Mouse (Mus musculus) midbrain, embryonic 16.5 days (tissue): ENCODE data around the gene Sez6l. TPM values are rescaled to one million over a fixed set of nuclear protein-coding genes. Genes with fewer than 3 reads are reported as not detected.
A peak's percentile ranks its signal among the peaks of the same experiment; 100 is the strongest.

Experiments used
- ATAC-seq: fragments of 200-750 bp; cut with Nextera tagmentation; 2 replicates; pipeline ENCODE4 v1.8.0; 2017; ENCODE audit warnings: moderate TSS enrichment
- H3K27ac ChIP-seq: fragments of 300-500 bp; sonication (generic); 2 replicates; pipeline ENCODE4 v1.5.1; 2014; ENCODE audit warnings: mild to moderate bottlenecking, low read length, mixed read lengths
- H3K27me3 ChIP-seq: fragments of 300-500 bp; sonication (generic); 2 replicates; pipeline ENCODE4 v1.6.1; 2014; ENCODE audit warnings: low read depth, low read length, mixed read lengths; ENCODE audit not compliant: control insufficient read depth, insufficient read depth
- H3K36me3 ChIP-seq: fragments of 300-500 bp; sonication (generic); 2 replicates; pipeline ENCODE4 v1.6.1; 2014; ENCODE audit warnings: mild to moderate bottlenecking, low read length, moderate library complexity, mixed read lengths; ENCODE audit not compliant: control insufficient read depth, insufficient read depth
- H3K4me1 ChIP-seq: fragments of 300-500 bp; sonication (generic); 2 replicates; pipeline ENCODE4 v1.6.1; 2014; ENCODE audit warnings: mild to moderate bottlenecking, low read length, mixed read lengths; ENCODE audit not compliant: control insufficient read depth, insufficient read depth
- H3K4me2 ChIP-seq: fragments of 300-500 bp; sonication (generic); 2 replicates; pipeline ENCODE4 v1.6.1; 2014; ENCODE audit warnings: mild to moderate bottlenecking, low read length, mixed read lengths
- H3K4me3 ChIP-seq: fragments of 300-500 bp; sonication (generic); 2 replicates; pipeline ENCODE4 v1.5.1; 2014; ENCODE audit warnings: low read depth, mild to moderate bottlenecking, low read length, moderate library complexity, mixed read lengths
- H3K9ac ChIP-seq: fragments of 300-500 bp; sonication (generic); 2 replicates; pipeline ENCODE4 v1.6.1; 2014; ENCODE audit warnings: low read depth, low read length, mixed read lengths
- H3K9me3 ChIP-seq: fragments of 300-500 bp; sonication (generic); replicated peaks from 2 replicates; pipeline ENCODE4 v1.6.1; 2014; ENCODE audit warnings: mild to moderate bottlenecking, low read length, mixed read lengths; ENCODE audit not compliant: control insufficient read depth, poor library complexity, severe bottlenecking
- WGBS: fragments of 180-500 bp; shearing (Covaris S2); extraction: QIAGEN DNeasy Blood & Tissue Kit; methylation state at CpG from one replicate; pipeline ENCODE4 v1.1.7; 2014; 5-methylcytosine and 5-hydroxymethylcytosine counted together
- polyA plus RNA-seq: library from polyadenylated mRNA; unstranded; fragments of >200 nt; fragmentation: Nextera tagmentation; extraction: Ambion mirVana; gene quantifications from 2 replicates; pipeline ENCODE4 v1.2.1, GENCODE M21; 2015

Sez6l gene
- polyA plus RNA-seq, 1 experiment from 2014 or later = 72.9 TPM

DNA sequence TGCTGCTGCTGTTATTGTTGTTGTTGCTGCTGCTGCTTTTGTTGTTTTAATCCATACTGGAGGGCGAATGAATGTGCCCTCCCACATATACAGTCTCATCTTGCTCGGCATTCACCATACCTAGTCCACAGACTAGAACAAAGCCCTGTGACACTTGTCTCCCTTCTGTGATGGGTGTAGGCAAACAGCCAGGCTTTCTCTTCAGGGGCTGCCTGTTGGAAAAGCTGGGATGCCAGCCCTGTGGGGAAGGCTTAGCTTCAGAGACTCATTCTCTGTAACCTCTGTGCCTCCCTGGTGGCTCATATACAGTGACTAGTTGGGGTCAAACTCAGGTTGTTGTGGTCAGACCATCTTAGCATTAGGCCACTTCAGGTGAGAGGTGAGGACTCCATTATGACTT is 30.1 kb upstream of the Sez6l start:
- no peaks in the 10 kb centered on the region for H3K27me3 ChIP-seq
- H3K36me3 ChIP-seq = no peaks in the 10 kb centered on the region
- no peak overlapping the region for H3K27ac ChIP-seq
- no peak for ATAC-seq
- H3K4me3 ChIP-seq = no peak overlapping the region
- WGBS = 62% methylated on average over 2 of the region's 2 CpGs
- H3K4me1 ChIP-seq = peaks cover 25% of the 10 kb centered on the region
- no peak overlapping the region for H3K9ac ChIP-seq
- H3K9me3 ChIP-seq = no peaks in the 10 kb centered on the region
- no peak overlapping the region for H3K4me2 ChIP-seq

DNA sequence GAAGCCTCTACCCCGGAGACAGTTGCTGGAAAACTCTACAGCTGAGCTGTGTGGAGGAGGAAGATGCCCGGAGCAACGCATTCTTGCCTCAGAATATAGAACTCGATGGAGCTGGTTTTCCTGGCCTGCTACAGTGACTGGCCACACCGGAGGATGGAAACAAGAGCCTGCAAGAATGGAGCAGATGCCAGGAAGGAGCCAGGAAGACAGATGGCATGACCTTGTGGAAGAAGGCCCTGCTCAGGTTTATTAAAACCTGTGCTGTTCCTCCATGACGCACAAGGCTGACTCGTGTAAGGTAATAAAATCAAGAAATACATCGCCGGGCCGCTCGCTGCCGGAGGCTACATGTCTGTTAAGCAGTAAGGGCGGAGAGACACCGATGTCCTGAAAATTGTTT is 28.4 kb upstream of the Sez6l start:
- no peak for ATAC-seq
- Histone ChIP-seq H3K9me3 (no peaks in the 10 kb centered on the region), H3K36me3 (no peaks in the 10 kb centered on the region), H3K4me2 (no peak overlapping the region), H3K27me3 (no peaks in the 10 kb centered on the region), H3K4me1 (peaks cover 28% of the 10 kb centered on the region), H3K27ac (no peak overlapping the region), H3K9ac (no peak overlapping the region; the same call in 1 of the 2 replicates), H3K4me3 (no peak overlapping the region)
- WGBS = 91% methylated on average over 14 of the region's 14 CpGs

DNA sequence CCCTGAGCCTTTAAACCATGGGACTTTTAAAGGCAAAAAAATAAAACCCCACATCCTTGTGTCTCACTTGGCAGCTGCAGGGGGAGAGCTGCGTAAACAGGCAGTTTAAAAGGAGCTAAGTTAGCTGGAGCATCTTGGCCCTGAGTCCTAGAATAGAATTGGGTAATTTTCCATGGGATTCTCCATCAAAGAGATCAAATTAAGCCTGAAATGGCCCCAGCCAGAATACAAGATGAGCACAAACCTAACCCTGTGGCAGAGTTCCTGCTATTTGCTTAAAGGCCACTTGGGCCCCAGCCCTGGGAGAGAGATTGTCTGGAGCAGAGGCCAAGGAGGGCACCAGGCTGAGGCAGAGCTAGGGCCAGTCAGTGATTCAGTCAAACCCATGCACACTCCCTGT is 27.3 kb upstream of the Sez6l start:
- H3K4me1 ChIP-seq = peaks cover 32% of the 10 kb centered on the region
- no peak overlapping the region for H3K4me2 ChIP-seq
- no peak overlapping the region for H3K27ac ChIP-seq
- no peaks in the 10 kb centered on the region for H3K27me3 ChIP-seq
- no peak for ATAC-seq
- H3K4me3 ChIP-seq = no peak overlapping the region
- no peak overlapping the region for H3K9ac ChIP-seq
- H3K9me3 ChIP-seq = no peaks in the 10 kb centered on the region
- H3K36me3 ChIP-seq = no peaks in the 10 kb centered on the region
- 49% methylated on average over 1 of the region's 1 CpGs for WGBS

DNA sequence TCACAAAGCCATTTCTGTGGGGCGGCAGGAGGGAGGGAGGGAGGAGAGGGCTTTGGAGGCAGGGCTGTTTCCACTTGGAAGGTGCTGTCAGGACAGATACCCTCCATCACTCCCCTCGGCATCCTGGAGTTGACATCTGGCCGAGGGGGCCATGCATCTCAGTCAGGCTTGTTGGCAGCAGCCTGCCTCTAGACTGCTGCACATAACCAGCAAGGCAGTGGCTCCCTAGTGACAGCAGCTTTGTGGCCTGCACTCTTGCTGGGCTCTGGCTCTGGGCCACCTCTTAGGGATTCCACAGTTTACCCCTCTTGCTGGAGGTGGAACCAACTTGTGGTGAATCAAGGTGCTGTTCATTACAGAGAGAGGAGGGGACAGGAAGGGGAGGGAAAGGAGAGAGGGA is 26.6 kb upstream of the Sez6l start:
- H3K4me1 ChIP-seq = peaks cover 32% of the 10 kb centered on the region
- no peak overlapping the region for H3K4me3 ChIP-seq
- H3K4me2 ChIP-seq = no peak overlapping the region
- 26% methylated on average over 3 of the region's 3 CpGs for whole genome bisulfite sequencing
- no peaks in the 10 kb centered on the region for H3K36me3 ChIP-seq
- 0 out of 2 replicates have a peak overlapping the region, but pooled peaks have one; percentile 15 for H3K27ac ChIP-seq
- no peak overlapping the region for H3K9ac ChIP-seq
- ATAC-seq = no peak
- no peaks in the 10 kb centered on the region for H3K27me3 ChIP-seq
- H3K9me3 ChIP-seq = no peaks in the 10 kb centered on the region

DNA sequence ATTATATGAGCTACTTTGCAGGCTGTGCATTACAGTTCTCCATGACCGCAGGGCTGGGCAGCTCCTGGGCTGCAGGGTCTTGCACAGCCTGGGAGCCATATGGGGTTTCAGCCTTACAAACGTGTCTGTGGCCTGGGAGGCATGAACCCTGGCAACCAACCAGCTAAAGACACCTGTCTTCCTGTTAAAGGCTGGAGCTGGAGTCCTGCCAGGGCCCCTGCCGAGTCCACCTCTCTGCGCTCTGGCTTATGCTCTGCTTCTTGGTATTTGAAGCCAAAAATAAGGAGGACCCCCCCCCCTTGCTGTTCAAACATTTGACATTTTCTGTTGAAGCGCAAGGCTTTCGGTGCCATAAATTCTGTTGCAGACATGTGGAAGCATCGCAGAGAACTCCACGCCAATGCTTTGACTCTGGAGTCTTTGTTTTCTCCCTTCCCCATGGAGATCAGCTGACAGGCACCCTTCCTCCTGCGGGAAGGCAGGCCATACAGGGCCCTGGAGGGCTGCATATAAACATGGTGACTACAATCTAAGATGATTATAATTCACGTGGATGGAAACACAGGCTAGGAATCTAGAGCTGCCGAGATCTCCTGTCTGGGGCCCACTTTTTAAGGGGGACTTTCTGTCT is 23.4 kb upstream of the Sez6l start:
- Histone ChIP-seq H3K9me3 (no peaks in the 10 kb centered on the region), H3K36me3 (no peaks in the 10 kb centered on the region), H3K4me3 (no peak overlapping the region), H3K27me3 (no peaks in the 10 kb centered on the region), H3K4me2 (no peak overlapping the region), H3K9ac (no peak overlapping the region), H3K27ac (0 out of 2 replicates have a peak overlapping the region, but pooled peaks have one; percentile 8), H3K4me1 (peaks cover 19% of the 10 kb centered on the region)
- WGBS = 43% methylated on average over 11 of the region's 11 CpGs
- ATAC-seq = no peak

DNA sequence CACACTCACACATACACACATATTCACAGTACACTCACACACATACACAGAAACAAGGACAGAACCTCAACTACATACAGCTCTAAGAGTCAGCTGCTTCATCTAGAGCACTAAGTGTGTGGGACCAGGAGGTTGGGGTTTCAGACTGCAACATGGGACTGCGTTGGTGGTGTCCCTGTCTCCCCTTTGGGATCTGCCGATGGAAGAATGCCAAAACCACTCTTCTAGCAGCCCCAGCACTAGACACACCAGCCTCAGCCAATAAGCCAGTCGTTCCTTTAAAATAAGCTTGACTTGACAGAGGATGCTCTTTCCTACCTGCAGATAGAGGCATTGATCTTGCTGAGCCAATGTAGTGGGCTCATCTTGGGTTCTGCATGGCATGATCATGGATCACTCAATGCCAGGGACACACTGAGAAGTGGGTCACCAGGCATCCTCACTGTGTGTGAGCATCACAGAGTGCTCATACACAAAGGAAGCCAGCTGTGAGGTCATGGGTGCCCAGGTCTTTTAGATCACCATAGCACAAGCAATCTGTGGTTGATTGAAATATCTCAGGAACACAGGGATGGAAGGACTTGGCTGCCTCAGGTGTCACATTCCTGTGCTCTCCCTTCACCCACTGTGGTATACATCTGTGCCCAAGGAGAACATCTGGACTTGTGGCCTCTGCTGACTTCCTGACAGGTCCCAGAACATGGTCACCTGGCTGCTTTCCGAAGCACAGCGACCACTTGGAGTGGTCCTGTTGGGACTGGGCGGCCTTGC is 22.7 kb upstream of the Sez6l start:
- no peak overlapping the region for H3K4me2 ChIP-seq
- no peak overlapping the region for H3K27ac ChIP-seq
- H3K4me3 ChIP-seq = no peak overlapping the region
- H3K36me3 ChIP-seq = no peaks in the 10 kb centered on the region
- H3K27me3 ChIP-seq = no peaks in the 10 kb centered on the region
- H3K9ac ChIP-seq = no peak overlapping the region
- ATAC-seq = no peak
- 86% methylated on average over 6 of the region's 6 CpGs for WGBS
- H3K9me3 ChIP-seq = no peaks in the 10 kb centered on the region
- H3K4me1 ChIP-seq = peaks cover 16% of the 10 kb centered on the region

DNA sequence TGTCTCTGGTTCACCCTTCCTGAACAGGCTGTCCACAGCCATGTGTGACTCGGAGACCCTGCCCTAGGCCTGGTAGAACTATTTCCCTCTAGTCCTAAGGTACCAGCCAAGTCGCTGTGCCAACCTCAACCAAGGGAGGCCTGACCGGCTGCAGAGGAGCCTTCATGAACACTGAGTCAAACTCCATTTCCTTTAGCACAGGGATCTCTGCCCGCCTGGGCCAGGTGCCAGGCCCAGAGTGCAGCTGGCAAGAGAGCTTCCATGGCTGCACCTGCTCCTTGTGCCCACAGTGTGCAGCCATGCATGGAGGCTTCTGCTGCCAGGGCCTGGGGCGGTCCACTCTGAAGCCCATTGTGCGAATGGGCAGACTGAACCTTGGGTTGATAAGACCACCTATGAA is 20.9 kb upstream of the Sez6l start:
- Histone ChIP-seq H3K27me3 (no peaks in the 10 kb centered on the region; the same call in 1 of the 2 replicates), H3K9ac (no peak overlapping the region), H3K9me3 (no peaks in the 10 kb centered on the region), H3K4me1 (peaks cover 12% of the 10 kb centered on the region; the same call in 1 of the 2 replicates), H3K27ac (no peak overlapping the region; the same call in 1 of the 2 replicates), H3K36me3 (no peaks in the 10 kb centered on the region), H3K4me3 (no peak overlapping the region), H3K4me2 (no peak overlapping the region)
- peak; percentile 26; the same call in 1 of the 2 replicates for ATAC-seq
- WGBS = 86% methylated on average over 6 of the region's 6 CpGs

DNA sequence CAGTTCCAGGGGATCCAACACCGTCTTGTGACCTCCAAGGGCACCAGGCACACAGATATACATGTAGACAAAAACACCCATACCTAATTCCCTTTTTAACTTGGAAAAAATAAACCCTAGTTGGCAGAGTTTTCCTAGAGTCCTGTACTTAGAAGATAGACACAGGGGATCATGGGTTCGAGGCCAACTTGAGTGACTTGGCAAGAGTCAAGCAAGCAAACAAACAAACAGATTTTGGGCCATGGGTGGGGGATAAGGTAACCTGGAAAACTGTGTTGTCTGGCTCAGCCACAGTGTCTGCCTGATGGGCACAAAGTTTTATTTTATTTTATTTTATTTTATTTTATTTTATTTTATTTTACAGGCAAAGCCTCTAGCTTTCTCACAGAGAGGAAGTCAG is 20.3 kb upstream of the Sez6l start:
- Histone ChIP-seq H3K9me3 (no peaks in the 10 kb centered on the region), H3K27ac (no peak overlapping the region), H3K4me1 (peaks cover 12% of the 10 kb centered on the region; the same call in 1 of the 2 replicates), H3K4me2 (no peak overlapping the region), H3K27me3 (no peaks in the 10 kb centered on the region; the same call in 1 of the 2 replicates), H3K4me3 (no peak overlapping the region), H3K9ac (no peak overlapping the region), H3K36me3 (no peaks in the 10 kb centered on the region)
- no peak for ATAC-seq
- WGBS = 89% methylated on average over 2 of the region's 2 CpGs

DNA sequence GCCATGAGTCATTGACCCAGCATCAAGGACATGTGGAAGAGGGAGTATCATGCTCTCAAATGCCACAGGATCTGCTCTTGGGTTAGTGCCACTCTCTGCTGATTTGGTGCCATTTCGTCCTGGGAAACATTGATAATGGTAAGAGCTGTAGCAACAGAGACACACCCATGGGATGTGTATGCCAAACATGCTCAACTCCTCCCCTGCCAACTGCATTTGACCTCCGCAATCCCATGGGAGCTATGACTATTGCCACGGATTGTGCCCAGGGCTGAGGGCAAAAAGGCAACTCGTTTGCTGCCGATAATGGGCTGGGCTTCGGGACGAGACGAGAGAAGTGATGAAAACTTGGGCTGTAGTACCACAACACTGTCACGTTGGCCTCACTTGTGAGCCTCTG is 19.7 kb upstream of the Sez6l start:
- Histone ChIP-seq H3K27ac (no peak overlapping the region), H3K9ac (no peak overlapping the region), H3K9me3 (no peaks in the 10 kb centered on the region), H3K36me3 (no peaks in the 10 kb centered on the region), H3K4me1 (peaks cover 12% of the 10 kb centered on the region; the same call in 1 of the 2 replicates), H3K4me2 (no peak overlapping the region), H3K4me3 (no peak overlapping the region), H3K27me3 (no peaks in the 10 kb centered on the region; the same call in 1 of the 2 replicates)
- 84% methylated on average over 9 of the region's 9 CpGs for WGBS
- no peak for ATAC-seq
